Comparison of ENCODE assay signal across 25 mouse cellular contexts in the genomic region with DNA sequence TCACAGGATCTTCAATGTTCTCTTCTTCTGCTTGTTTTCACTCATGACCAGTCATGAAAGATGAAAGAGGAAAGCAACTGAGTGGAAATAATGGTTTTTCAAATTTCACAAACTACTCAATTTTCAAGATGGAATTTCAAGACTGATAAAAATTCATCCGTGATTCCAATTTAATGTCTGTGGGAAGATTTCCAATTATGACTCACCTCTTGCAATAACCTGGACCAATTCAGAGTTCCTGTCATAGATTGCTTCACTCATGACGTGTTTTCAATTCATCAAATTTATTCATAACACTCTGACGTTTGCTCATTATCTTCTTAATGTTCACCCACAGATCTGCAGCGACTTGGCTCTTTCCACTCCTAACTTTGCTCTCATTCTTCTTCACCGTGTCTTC.
"Had no signal": no experiment of that assay in that cellular context is flagged by ENCODE, and none has a peak within 500 bp of the region (broad histone marks: within the 10 kb centered on the region; RNA-seq: fewer than 3 reads in every experiment).

No protein-coding gene starts in this region.

- H3K27me3 ChIP-seq: heart, embryonic 13.5 days; heart, embryonic 15.5 days; intestine, embryonic 15.5 days; limb, embryonic 12.5 days; liver, embryonic 13.5 days; liver, embryonic 15.5 days had no signal

- H3K9ac ChIP-seq: heart, embryonic 13.5 days; heart, embryonic 15.5 days; hindbrain, embryonic 14.5 days; intestine, embryonic 15.5 days; limb, embryonic 12.5 days; liver, embryonic 13.5 days; liver, embryonic 15.5 days had no signal

- H3K27ac ChIP-seq: heart, adult 2 months; heart, embryonic 13.5 days; heart, embryonic 15.5 days; hindbrain, embryonic 14.5 days; intestine, embryonic 15.5 days; left cerebral cortex, adult 2 months; limb, embryonic 10.5 days; limb, embryonic 12.5 days; liver, embryonic 13.5 days; liver, embryonic 15.5 days had no signal

- H3K4me2 ChIP-seq: heart, embryonic 11.5 days; heart, embryonic 13.5 days; heart, embryonic 15.5 days; hindbrain, embryonic 14.5 days; intestine, embryonic 15.5 days; limb, embryonic 12.5 days; liver, embryonic 11.5 days; liver, embryonic 13.5 days; liver, embryonic 15.5 days had no signal

- H3K4me1 ChIP-seq: heart, embryonic 13.5 days; heart, embryonic 15.5 days; intestine, embryonic 15.5 days; limb, embryonic 10.5 days; limb, embryonic 12.5 days; liver, embryonic 13.5 days; liver, embryonic 15.5 days had no signal

- H3K36me3 ChIP-seq: heart, embryonic 13.5 days; heart, embryonic 15.5 days; intestine, embryonic 15.5 days; limb, embryonic 10.5 days; limb, embryonic 12.5 days; liver, embryonic 13.5 days; liver, embryonic 15.5 days had no signal

- ATAC-seq: hindbrain, embryonic 16.5 days; inflammation-experienced regulatory T-cells, adult 6 months; intestine, embryonic 15.5 days; intestine, postnatal 0 days had no signal

- H3K4me3 ChIP-seq: heart, adult 2 months; heart, embryonic 13.5 days; heart, embryonic 15.5 days; intestine, embryonic 15.5 days; left cerebral cortex, adult 2 months; limb, embryonic 10.5 days; limb, embryonic 12.5 days; liver, embryonic 13.5 days; liver, embryonic 15.5 days had no signal

- H3K9me3 ChIP-seq: heart, embryonic 13.5 days; heart, embryonic 15.5 days; intestine, embryonic 15.5 days; limb, embryonic 10.5 days; limb, embryonic 12.5 days; liver, embryonic 13.5 days; liver, embryonic 15.5 days had no signal

- DNase-seq: gastrocnemius, postnatal 25 days; heart, adult 2 months; heart, postnatal 14 days; heart, postnatal 36 days; kidney, adult 18-20 months; kidney, adult 8-10 months; kidney, postnatal 10 days; kidney, postnatal 36 days; layer of hippocampus, adult 9-11 months; layer of hippocampus, postnatal 36 days; liver; liver, embryonic 13.5 days had no signal
